Mouse (Mus musculus): Measurements from ENCODE around the gene Calhm5.

Gene Calhm5

DNA sequence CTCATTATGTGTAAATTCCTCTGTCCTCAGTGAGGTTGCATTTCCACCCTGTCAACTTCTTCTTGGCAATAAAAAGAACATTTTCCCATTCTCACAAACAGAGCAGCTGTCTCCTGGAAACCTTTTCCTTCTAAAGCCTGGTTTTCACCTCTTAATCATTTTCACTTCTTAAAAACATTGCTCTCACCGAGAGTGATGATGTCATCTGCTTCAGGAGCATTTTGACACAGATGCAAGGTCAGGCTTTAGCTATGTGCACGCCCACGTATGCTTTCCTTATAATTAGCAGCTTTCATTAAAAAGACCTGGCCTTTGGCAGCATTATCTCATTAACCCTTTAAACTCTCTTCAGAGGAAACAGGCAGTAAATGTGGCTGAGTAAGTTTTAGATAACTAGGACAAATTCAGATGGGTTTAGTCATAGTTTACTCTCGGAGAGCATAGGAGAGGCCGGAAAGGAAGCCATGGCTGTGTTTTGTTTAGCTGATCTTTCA is 25.3 kb downstream of the Calhm5 start:
- no peak for DNase-seq (ENCODE audit: low read depth, low spot score)

GRCm38 (mm10) chr10:34069606-34070005 is 26.7 kb downstream of the Calhm5 start:
- DNase-seq (ENCODE audit: low read depth, low spot score) = no peak

- peak; percentile 45 for DNase-seq (ENCODE audit: low read depth, low spot score)
These were observed 29.7 kb downstream of the Calhm5 start for GRCm38 (mm10) chr10:34066591-34066990.

DNA sequence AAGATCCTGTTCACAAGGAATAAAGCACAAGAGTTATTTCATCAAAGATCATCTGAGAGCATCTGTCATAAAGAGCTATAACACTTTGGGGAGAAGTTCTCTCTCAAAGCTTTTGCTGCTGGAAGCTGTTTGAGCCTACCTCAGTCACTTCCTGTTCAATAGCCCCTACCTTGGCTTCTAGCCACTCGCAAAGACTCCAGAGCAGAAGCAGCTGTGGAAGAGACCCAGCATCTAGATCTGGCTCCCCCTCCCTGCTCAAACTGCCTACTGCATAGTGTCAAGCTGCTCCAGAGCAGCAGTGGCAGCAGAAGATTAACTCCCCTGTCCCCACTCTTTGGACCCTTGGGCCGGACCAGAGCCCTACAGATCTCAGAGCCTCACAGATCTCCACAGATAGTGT is 42.3 kb downstream of the Calhm5 start:
- DNase-seq (ENCODE audit: low read depth, low spot score) = no peak

DNA sequence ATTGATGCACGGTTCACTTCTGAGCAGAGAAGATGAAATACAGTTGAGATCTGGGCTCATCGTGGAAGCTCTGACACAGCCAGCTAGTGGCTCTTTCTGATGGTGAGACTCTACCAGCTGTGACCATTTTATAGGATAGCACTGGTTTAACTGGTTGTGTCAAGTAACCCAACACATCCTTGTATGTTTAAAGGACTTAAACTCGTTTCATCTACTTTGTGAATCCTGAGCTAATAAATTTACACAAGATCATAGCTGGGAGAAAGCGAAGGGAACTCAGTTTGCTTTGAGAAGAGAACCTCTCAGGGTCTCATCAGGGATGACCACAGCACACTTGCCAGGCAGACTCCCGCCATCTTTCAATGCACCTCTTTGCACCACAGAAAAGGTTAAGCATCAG is 52.1 kb downstream of the Calhm5 start, which contains the start of gene Calhm4:
Gene Calhm4 (minus strand): TSS at position 101 of the 400 bp plus-strand sequence.
- no peak for DNase-seq (ENCODE audit: low read depth, low spot score)

Measured in R1 (cell line).